ENCODE assay signal across 23 mouse cellular contexts in the genomic region with DNA sequence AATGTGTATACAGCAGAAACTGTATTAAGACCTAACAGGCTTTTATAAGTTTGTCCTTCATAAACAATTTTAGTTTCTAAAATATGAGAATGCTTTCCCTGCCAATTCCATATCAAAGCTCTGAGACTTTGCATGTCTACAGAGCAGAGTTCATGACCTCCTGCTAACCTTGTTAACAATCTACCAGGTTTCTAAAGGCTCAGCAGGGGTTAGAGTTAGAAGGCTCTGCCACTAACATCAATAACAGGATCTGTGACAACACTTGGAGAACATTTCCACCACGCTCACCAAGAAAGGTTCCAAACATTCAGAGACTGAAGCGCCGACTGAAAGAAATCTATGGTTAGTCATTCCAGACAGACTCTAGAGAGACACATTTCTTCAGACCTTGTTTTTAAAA. TPM values are rescaled to one million over a fixed set of nuclear protein-coding genes. Genes with fewer than 3 reads are reported as not detected.
DNase-seq lines count a peak whose midpoint lies in the region; ATAC-seq lines count a peak whose summit lies in the region.
"Had no signal": no experiment of that assay in that cellular context is flagged by ENCODE, and none has a peak within 500 bp of the region (broad histone marks: within the 10 kb centered on the region; RNA-seq: fewer than 3 reads in every experiment).

No protein-coding gene starts in this region.

- H3K36me3 ChIP-seq in kidney, embryonic 14.5 days (ENCODE audit: control insufficient read depth, insufficient read depth, low read length) = no peaks in the 10 kb centered on the region
- H3K36me3 ChIP-seq: embryonic facial prominence, embryonic 10.5 days; G1E; heart, embryonic 12.5 days; hindbrain, embryonic 15.5 days had no signal

- H3K4me2 ChIP-seq in kidney, embryonic 14.5 days (replicated peaks; ENCODE audit: low read depth, low read length) = no peak overlapping the region
- H3K4me2 ChIP-seq: heart, embryonic 12.5 days had no signal

- no peak for ATAC-seq in kidney, embryonic 14.5 days (ENCODE audit: low FRiP score, low TSS enrichment)
- ATAC-seq: CD4-positive, CD25-positive, alpha-beta regulatory T cell, adult 4 months; forebrain, embryonic 14.5 days had no signal

- H3K9me3 ChIP-seq in kidney, embryonic 14.5 days (ENCODE audit: control insufficient read depth, low read length) = no peaks in the 10 kb centered on the region
- H3K9me3 ChIP-seq: embryonic facial prominence, embryonic 10.5 days; G1E; hindbrain, embryonic 15.5 days had no signal

- H3K27me3 ChIP-seq in kidney, embryonic 14.5 days (ENCODE audit: control insufficient read depth, insufficient read depth, low read length) = no peaks in the 10 kb centered on the region
- H3K27me3 ChIP-seq: hindbrain, embryonic 15.5 days had no signal

- peak; percentile 70 for DNase-seq in embryo, embryonic 10 days (ENCODE audit: low spot score)
- no peak for DNase-seq in embryo, embryonic 9.5 days (ENCODE audit: extremely low spot score)
- DNase-seq in kidney, adult 9 months = peak; percentile 41
- peak; percentile 59 for DNase-seq in ZHBTc4 (ENCODE audit: low read depth, low spot score)
- no peak for DNase-seq in heart, postnatal 14 days
- DNase-seq in left cerebral cortex, postnatal 14 days (ENCODE audit: low spot score in 2 of 2) = no peak
- DNase-seq: adrenal gland, adult 2 months; adrenal gland, postnatal 25 days; B cell, adult 2 months; cerebellum, adult 2 months; cerebellum, postnatal 10 days; gastrocnemius, adult 2 months; gastrocnemius, postnatal 25 days; heart, postnatal 36 days; kidney, adult 11 months had no signal

- H3K9ac ChIP-seq in kidney, embryonic 14.5 days (ENCODE audit: low read depth, low read length) = no peak overlapping the region
- H3K9ac ChIP-seq: heart, embryonic 12.5 days; hindbrain, embryonic 15.5 days had no signal

- 31% methylated on average over 3 of the region's 3 CpGs for WGBS in kidney, embryonic 14.5 days

- H3K27ac ChIP-seq in kidney, embryonic 14.5 days (ENCODE audit: low read depth, low read length) = no peak overlapping the region
- H3K27ac ChIP-seq: embryonic facial prominence, embryonic 10.5 days; hindbrain, embryonic 15.5 days had no signal

- no peak overlapping the region for H3K4me3 ChIP-seq in kidney, embryonic 14.5 days (ENCODE audit: low read length)
- H3K4me3 ChIP-seq: embryonic facial prominence, embryonic 10.5 days; gastrocnemius, adult 2 months; heart, embryonic 12.5 days; hindbrain, embryonic 15.5 days had no signal

- peaks cover 6% of the 10 kb centered on the region; the same call in 1 of the 2 replicates for H3K4me1 ChIP-seq in kidney, embryonic 14.5 days (ENCODE audit: control insufficient read depth, insufficient read depth, low read length)

- intact Hi-C loops in heart, postnatal 14 days (cut with DNase I) = no loop called here
- intact Hi-C loops in left cerebral cortex, postnatal 14 days (cut with DNase I) = no loop called here

RNA-seq across cellular contexts. Expression of gene Hoxa1, which starts 51.9 kb away (rescaled TPM):
- polyA plus RNA-seq in kidney, embryonic 14.5 days (2014; fragmentation: Nextera tagmentation; extraction: Ambion mirVana) = 0.64 and 1.0 TPM in 2 replicates
- under 1 TPM; 0.15 to 0.22 TPM for total RNA-seq in heart, postnatal 14 days (2021)
- not detected for total RNA-seq in left cerebral cortex, postnatal 14 days (2021)
- polyA plus RNA-seq: CD4-positive, CD25-positive, alpha-beta regulatory T cell, adult 4 months; forebrain, embryonic 14.5 days; G1E had no signal

RNA-seq across cellular contexts. Expression of gene Hoxa2, which starts 58.5 kb away (rescaled TPM):
- polyA plus RNA-seq in kidney, embryonic 14.5 days (2014; fragmentation: Nextera tagmentation; extraction: Ambion mirVana) = 4.7 and 5.5 TPM in 2 replicates
- total RNA-seq in heart, postnatal 14 days (2021) = under 1 TPM; 0.24 to 0.76 TPM
- not detected for total RNA-seq in left cerebral cortex, postnatal 14 days (2021)
- total RNA-seq: G1E; granulocyte monocyte progenitor cell, adult 5-6 weeks had no signal
- polyA plus RNA-seq: CD4-positive, CD25-positive, alpha-beta regulatory T cell, adult 4 months; forebrain, embryonic 14.5 days; G1E had no signal

Comparison
In these comparisons a context has a peak if more than half of its experiments do, and no peak if none do; other contexts are left out.
1. DNase-seq: peak in embryo, embryonic 10 days (single experiment), kidney, adult 9 months (single experiment) and ZHBTc4 (single experiment); none in embryo, embryonic 9.5 days (single experiment), heart, postnatal 14 days (0 of 2) and left cerebral cortex, postnatal 14 days (0 of 2).